Mouse (Mus musculus) ovary, postnatal 10 days (tissue): ENCODE results near the gene Gpr45.
"Not testable (repeated sequence)": the region's sequence is repeated elsewhere in the genome, so short reads cannot be mapped to it uniquely, and the experiment has no call there.

Experiments used
- DNase-seq: peaks from one replicate; pipeline ENCODE4 v3.0.0; 2022; ENCODE audit warnings: low spot score

Gene Gpr45

GRCm38 (mm10) chr1:42952734-42953481 is at the start of gene Gpr45:
Gene Gpr45, plus strand, starts transcription at chr1:42952872.
- peak; percentile 2 for DNase-seq

DNA sequence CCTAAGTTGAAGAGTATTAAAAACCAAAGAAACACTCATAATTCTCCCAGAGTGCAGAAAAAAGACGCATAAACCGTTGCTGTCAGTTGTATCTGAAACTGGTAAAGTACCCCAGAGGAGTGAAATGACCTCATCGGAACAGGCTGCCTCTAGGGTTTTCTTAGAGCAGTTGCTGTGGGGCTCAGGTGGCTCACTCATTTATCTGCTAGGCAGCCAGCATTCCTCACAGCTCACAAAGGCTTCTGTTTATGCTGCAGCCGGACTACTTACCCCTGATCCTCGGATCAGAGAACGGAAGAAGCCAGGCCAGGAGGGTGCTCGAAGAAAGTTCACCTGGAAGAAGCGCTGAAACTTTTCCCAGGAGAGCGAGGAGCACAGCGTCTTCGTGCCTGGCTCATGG is 47.5 kb upstream of the Gpr45 start:
- no peak for DNase-seq

- no peak for DNase-seq
These were observed 46.0 kb upstream of the Gpr45 start for GRCm38 (mm10) chr1:42906696-42907095.

- no peak for DNase-seq
These were observed 45.5 kb upstream of the Gpr45 start for GRCm38 (mm10) chr1:42907153-42907552.

GRCm38 (mm10) chr1:42915062-42915461 is 37.6 kb upstream of the Gpr45 start:
- no peak for DNase-seq

DNA sequence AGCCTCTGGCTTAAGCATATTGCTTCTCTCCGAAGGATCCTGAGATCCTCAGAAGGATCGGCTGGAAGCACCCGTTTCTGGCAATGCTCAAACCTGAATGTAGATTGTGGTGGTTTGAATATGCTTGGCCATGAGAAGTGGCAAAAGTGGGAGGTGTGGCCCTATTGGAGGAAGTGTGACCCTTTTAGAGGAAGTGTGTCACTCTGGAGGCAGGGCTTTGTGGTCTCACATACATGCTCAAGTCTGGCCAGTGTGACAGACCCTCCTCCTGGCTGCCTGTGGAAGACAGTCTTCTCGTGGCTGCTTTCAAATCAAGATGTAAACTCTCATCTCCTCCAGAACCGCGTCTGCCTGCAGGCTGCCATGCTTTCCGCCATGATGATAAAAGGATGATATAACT is 36.0 kb upstream of the Gpr45 start:
- DNase-seq, result no peak

- DNase-seq, result no peak
These were observed 34.8 kb upstream of the Gpr45 start for GRCm38 (mm10) chr1:42917908-42918307.

DNA sequence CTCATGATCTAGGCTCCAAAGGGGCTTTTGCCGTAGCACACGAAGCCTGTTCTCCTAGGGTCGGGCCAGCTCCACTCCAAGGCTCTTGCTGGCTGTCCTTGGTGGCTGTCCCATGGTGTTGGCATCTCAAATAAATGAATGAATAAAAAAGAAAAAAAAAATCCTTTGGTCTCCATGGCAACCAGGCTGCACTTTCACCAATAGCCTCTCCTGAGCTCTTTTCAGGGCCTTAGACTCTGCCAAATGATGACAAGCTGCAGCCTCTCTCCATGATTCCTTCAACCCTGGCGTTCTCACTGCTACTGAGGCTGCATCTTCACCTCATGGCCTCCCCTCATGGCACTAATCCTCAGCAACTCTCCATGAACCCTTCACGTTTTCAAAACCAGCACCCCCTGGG is 28.7 kb upstream of the Gpr45 start:
- no peak for DNase-seq

DNA sequence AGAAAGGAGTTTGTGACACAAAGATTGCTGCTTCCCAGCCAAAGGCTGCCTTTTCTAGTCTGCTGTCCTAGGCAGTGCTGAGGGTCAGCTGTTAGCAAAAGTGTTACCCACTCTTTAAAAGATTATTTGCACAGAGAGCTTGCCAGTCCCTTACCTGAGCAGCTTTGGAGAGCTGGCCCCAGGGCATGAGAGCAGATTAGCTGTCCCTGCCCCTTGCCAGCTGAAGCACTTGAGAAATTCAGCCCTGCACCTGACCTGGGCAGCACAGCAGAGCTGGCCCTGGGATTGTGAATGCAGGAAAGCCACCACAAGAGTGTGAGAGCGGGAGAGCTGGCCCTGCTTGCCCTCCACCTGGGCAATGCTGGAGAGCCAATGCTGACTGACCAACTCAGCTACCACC is 19.1 kb upstream of the Gpr45 start:
- no peak for DNase-seq

DNA sequence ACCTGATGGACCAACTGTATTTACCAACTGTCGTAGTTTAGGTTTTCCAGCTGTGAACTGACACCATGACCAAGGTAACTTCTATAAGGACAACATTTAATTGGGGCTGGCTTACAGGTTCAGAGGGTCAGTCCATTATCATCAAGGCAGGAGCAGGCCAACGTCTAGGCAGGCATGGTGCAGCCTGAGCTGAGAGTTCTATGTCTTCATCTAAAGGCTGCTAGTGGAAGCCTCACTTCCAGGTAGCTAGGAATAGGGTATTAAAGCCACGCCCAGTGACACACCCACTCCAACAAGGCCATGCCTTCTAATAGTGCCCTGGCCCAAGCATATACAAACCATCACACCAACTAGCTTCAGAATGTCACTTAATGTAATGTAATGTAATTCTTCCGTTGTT is 4.2 kb upstream of the Gpr45 start:
- no peak for DNase-seq

DNA sequence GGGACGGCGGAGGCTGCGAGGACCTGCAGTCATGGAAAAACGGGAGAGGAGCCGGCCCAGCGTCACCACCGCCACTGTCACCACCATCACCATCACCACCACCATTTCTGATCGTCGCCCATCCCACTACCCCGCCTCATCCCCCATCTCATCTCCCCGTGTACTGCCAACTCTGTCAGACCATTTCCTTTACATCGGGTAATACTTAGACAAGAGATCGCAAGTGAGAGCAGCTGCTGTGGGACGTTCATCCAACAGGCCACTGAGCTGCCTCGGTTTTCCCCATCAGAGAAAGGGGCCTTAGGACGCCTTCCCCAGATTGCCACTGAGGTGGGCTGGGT is 780 bp downstream of the Gpr45 start:
- no peak for DNase-seq

GRCm38 (mm10) chr1:42956828-42957227 is 4.2 kb downstream of the Gpr45 start:
- DNase-seq, result no peak

GRCm38 (mm10) chr1:42983082-42983771 is 30.6 kb downstream of the Gpr45 start:
- DNase-seq, result no peak

DNA sequence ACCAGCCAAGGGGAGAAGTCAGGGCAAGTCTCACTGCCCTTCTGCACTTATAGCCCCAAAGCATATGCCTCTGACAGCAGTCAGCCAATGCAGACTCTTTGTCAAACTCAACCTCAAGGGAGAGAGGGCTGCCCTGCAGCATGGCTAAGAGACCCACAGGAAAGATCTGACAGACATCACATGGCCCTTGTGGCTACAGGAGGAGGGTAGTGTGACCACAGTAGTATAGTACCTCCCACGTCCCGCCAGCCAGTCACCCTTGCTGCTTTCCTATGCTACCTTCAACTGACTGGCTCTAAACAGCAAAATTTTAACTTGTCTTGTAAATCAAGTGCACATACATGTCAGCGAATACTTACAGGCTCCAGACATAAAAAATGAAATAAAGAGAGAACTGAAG is 31.4 kb downstream of the Gpr45 start:
- DNase-seq, result no peak

DNA sequence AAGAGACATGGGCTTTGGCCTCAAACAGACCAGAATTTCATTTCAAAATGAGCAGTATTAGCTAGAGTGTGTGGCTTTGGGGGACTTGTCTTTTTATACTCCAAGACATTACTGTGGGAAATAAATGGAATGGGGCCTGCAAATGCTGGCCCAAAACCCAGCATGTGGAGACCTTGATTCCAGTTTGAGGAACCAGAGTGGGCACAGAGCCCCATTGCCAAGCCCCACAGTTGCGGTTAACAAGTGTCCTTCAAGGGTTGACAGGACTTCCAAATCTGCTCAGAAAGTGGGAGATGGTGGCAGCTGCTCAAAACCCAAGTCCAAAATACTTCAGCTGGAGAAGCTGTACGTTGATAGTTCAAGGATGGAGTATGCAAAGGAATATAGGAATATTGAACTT is 36.3 kb downstream of the Gpr45 start:
- DNase-seq, result no peak

GRCm38 (mm10) chr1:43006051-43006514 is 53.4 kb downstream of the Gpr45 start:
- DNase-seq, result no peak

DNA sequence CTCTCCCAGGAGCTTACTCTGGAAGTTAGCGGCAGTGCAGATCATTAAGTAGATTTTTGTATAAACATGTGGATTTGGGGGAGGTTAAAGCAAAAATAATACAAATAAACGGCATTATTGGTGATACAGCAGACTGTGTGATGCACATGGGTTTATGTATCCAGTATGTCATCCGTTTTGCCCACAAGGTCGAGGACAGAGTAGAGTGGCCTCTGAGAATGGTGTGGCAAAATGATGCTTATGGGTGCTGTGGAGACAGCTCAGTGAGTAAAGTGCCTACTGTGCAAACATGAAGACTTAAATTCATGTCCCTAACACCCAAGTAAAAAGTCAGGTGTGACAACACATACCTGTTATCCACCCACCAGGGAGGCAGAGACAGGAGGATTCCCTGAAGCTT is 53.9 kb downstream of the Gpr45 start:
- DNase-seq, result no peak

- DNase-seq, result no peak
These were observed 57.8 kb downstream of the Gpr45 start for GRCm38 (mm10) chr1:43010461-43010860.

DNA sequence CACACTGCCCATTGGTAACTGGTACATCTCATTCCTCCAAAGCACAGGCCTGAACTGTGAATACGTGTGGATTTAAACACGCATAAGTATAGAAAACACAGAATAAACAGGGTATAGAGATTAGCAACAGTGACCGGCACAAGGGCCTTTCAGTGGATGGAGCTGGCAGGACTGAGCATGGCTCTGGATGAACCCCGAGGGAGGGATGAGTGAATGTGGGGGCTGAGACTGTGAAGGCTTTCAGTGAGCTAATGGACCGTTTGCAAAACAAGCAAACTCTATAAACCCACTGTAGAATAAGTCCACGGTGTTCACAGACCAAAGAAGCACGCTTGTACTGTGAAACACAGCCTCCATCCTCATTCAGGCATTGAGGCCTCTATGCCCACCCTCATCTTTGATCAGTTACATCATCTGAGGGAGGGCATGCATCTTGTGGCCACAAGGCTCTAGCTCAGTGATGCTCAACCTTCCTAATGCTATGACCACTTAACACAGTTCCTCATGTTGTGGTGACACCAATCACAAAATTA is 62.5 kb downstream of the Gpr45 start:
- DNase-seq, result not testable (repeated sequence)

DNA sequence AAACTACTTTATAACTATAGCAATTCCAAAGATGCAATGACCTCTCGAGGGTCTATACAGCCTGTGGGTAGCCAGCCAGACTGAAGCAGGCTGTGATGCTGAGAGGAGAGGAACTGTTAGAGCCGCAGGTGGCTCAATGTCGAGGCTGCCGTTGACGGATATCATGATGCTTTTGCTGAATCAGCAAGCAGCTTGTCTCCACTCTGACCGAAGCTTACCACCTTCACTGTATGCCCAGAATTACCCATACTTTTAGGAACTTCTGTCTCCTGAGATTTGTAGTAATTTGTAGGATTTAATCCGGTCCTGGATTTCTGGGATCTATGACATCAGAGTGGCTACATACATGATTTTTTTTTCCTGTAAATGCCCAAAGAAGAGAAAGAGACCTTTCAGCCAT is 83.3 kb downstream of the Gpr45 start:
- DNase-seq, result no peak

DNA sequence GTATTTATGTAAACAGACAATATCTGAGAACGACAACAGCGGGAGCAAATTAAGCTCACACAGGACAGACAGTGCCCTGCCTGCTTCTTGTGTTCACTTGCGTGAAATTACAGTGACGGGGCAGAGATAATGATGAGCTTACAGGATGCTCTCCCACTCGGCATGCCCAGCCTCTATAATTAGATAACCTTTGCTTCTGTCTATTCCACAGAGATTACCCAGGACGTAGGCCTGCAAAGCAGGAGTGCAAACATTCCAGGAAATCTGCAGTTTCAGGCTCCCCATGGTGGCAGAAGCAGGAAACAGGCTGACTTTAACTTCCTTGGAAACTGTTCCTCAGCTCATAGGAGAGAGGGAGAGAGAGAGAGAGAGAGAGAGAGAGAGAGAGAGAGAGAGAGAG is 89.6 kb downstream of the Gpr45 start:
- no peak for DNase-seq

DNA sequence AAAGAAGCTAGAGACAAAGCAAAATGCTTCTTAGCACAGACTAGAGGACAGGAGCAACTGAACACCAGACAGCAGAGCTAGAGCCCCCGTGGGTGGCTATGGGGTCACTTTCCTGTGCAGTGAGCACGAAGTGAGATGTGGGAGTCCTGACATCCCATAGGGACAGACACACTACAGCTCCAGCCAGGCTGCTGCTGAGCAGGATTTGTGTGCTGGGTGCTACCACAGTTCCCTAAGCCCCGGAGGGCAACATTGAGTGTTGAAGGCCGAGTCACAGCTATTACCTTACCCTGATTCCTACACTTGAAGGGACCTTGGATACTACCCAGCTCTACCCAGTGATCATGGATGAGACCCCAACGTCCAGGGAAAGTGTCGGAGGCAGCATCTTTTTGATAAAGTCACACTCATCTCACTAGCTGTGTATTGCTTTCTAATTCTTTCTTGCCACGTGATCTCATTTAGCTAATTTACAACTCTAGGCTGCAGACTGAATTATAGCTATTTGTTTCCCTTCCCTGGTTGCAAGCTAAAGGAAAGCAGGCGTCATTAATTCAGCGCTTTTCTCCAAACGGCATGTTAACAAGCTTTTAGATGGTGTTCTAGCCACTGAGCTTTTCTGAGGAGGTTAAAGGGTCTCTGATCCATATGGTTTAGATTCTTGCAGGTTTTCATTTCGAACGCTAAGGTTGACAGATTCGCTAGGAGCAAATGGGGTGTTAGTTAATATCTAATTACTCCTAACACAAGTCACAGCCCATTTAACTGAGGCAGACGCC is 92.7 kb downstream of the Gpr45 start:
- no peak for DNase-seq

DNA sequence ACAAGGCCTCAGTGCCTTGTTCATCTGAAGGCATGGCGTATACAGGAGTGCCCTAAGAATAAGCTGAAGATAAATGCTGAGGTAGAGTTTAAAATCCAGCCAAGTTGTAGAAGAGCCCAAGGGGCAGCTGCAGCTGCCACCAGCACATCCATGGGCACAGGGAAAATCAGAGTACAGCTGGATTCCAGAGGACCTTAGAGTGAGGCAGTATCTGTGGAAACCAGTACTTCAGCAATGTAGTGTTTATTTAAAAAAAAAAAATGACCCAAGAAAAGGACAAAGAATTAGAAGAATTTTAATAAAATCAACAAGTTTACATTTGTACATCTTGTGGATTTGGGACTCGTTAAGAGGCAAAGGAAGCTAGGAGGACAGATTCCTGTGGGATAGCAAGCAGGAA is 94.3 kb downstream of the Gpr45 start:
- no peak for DNase-seq
